In genomic region chr9:60687415-60687814, GRCm38 (mm10) we compare ENCODE assay signal across 8 mouse cellular contexts. TPM values are rescaled to one million over a fixed set of nuclear protein-coding genes. Genes with fewer than 3 reads are reported as not detected.
A peak's percentile ranks its signal among the peaks of the same experiment; 100 is the strongest.
DNase-seq lines count a peak whose midpoint lies in the region; ATAC-seq lines count a peak whose summit lies in the region.

No protein-coding gene starts in this region.

- H3K4me3 ChIP-seq in hindbrain, embryonic 10.5 days = peak overlapping the region; percentile 66
- peak overlapping the region; percentile 62 for H3K4me3 ChIP-seq in lung, embryonic 16.5 days (ENCODE audit: low read length)

- ATAC-seq in lung, embryonic 16.5 days (ENCODE audit: low read depth) = peak; percentile 68

- H3K9me3 ChIP-seq in hindbrain, embryonic 10.5 days = no peaks in the 10 kb centered on the region
- H3K9me3 ChIP-seq in lung, embryonic 16.5 days (ENCODE audit: control insufficient read depth, low read length) = no peaks in the 10 kb centered on the region

- no peaks in the 10 kb centered on the region for H3K27me3 ChIP-seq in hindbrain, embryonic 10.5 days (ENCODE audit: insufficient read depth, poor library complexity, severe bottlenecking)
- no peaks in the 10 kb centered on the region for H3K27me3 ChIP-seq in lung, embryonic 16.5 days (ENCODE audit: control insufficient read depth, insufficient read depth, low read depth, low read length)

- peak overlapping the region; percentile 72 for H3K4me2 ChIP-seq in lung, embryonic 16.5 days (ENCODE audit: low read depth, low read length)

- H3K36me3 ChIP-seq in hindbrain, embryonic 10.5 days = peaks cover 25% of the 10 kb centered on the region
- H3K36me3 ChIP-seq in lung, embryonic 16.5 days (ENCODE audit: control insufficient read depth, insufficient read depth, low read length) = no peaks in the 10 kb centered on the region

- peak overlapping the region; percentile 63 for H3K9ac ChIP-seq in lung, embryonic 16.5 days (ENCODE audit: low read length)

- H3K4me1 ChIP-seq in hindbrain, embryonic 10.5 days (replicated peaks) = peaks cover 15% of the 10 kb centered on the region
- peaks cover 4% of the 10 kb centered on the region; the same call in 1 of the 2 replicates for H3K4me1 ChIP-seq in lung, embryonic 16.5 days (replicated peaks; ENCODE audit: control insufficient read depth, insufficient read depth, low read length)

- peak overlapping the region; percentile 96 for H3K27ac ChIP-seq in hindbrain, embryonic 10.5 days
- H3K27ac ChIP-seq in lung, embryonic 16.5 days (ENCODE audit: low read length) = peak overlapping the region; percentile 79

- peak; percentile 76 for DNase-seq in cerebellum, adult 9-10 months
- DNase-seq in cerebellum, postnatal 14 days = no peak
- DNase-seq in right cerebral cortex, adult 18-20 months = peak; percentile 64
- no peak for DNase-seq in right cerebral cortex, postnatal 4 days
- DNase-seq in hindbrain, embryonic 10.5 days (ENCODE audit: low spot score) = no peak
- peak; percentile 76 for DNase-seq in telencephalon, adult 2 months (ENCODE audit: low read depth, low spot score)
- DNase-seq in c-Kit-positive CD71-positive TER-119-positive erythroid progenitor cells, embryonic 14.5 days (ENCODE audit: low spot score) = no peak

- 1% methylated on average over 7 of the region's 7 CpGs for WGBS in hindbrain, embryonic 10.5 days
- WGBS in lung, embryonic 16.5 days = 1% methylated on average over 7 of the region's 7 CpGs

RNA-seq across cellular contexts. Expression of gene Lrrc49, which starts 0.5 kb away (rescaled TPM):
- 24.8 and 38.6 TPM in 2 replicates for polyA plus RNA-seq in hindbrain, embryonic 10.5 days (2016; fragmentation: Nextera tagmentation; extraction: Ambion mirVana)
- 16.3 and 16.5 TPM in 2 replicates for polyA plus RNA-seq in lung, embryonic 16.5 days (2015; fragmentation: Nextera tagmentation; extraction: Ambion mirVana)

RNA-seq across cellular contexts. Expression of gene Larp6, which starts 25.4 kb away (rescaled TPM):
- 0.87 and 1.5 TPM in 2 replicates for polyA plus RNA-seq in hindbrain, embryonic 10.5 days (2016; fragmentation: Nextera tagmentation; extraction: Ambion mirVana)
- 1.2 and 1.3 TPM in 2 replicates for polyA plus RNA-seq in lung, embryonic 16.5 days (2015; fragmentation: Nextera tagmentation; extraction: Ambion mirVana)

Comparison
In these comparisons a context has a peak if more than half of its experiments do, and no peak if none do; other contexts are left out.
1. DNase-seq: peak in cerebellum, adult 9-10 months (single experiment), right cerebral cortex, adult 18-20 months (single experiment) and telencephalon, adult 2 months (single experiment); none in cerebellum, postnatal 14 days (0 of 2), right cerebral cortex, postnatal 4 days (single experiment), hindbrain, embryonic 10.5 days (single experiment) and c-Kit-positive CD71-positive TER-119-positive erythroid progenitor cells, embryonic 14.5 days (single experiment).